Mouse (Mus musculus) limb, embryonic 10.5 days (tissue): ENCODE results near the gene Mrpl1. TPM values are rescaled to one million over a fixed set of nuclear protein-coding genes. Genes with fewer than 3 reads are reported as not detected.
A peak's percentile ranks its signal among the peaks of the same experiment; 100 is the strongest.

Experiments used
- DNase-seq: peaks from one replicate; pipeline ENCODE4 v3.0.0-alpha.2; 2017; ENCODE audit warnings: low spot score
- H3K27ac ChIP-seq: fragments of 300-500 bp; sonication (generic); 2 replicates; pipeline ENCODE4 v1.5.1; 2016; ENCODE audit warnings: mild to moderate bottlenecking
- H3K27me3 ChIP-seq: fragments of 300-500 bp; sonication (generic); 2 replicates; pipeline ENCODE4 v1.6.1; 2016; ENCODE audit warnings: low read depth, mild to moderate bottlenecking; ENCODE audit not compliant: poor library complexity, severe bottlenecking
- H3K36me3 ChIP-seq: fragments of 300-500 bp; sonication (generic); 2 replicates; pipeline ENCODE4 v1.6.1; 2016; ENCODE audit warnings: mild to moderate bottlenecking, moderate library complexity
- H3K4me1 ChIP-seq: fragments of 300-500 bp; sonication (generic); 2 replicates; pipeline ENCODE4 v1.6.1; 2016
- H3K4me3 ChIP-seq: fragments of 300-500 bp; sonication (generic); 2 replicates; pipeline ENCODE4 v1.5.1; 2016; ENCODE audit warnings: mild to moderate bottlenecking, moderate library complexity
- H3K9me3 ChIP-seq: fragments of 300-500 bp; sonication (generic); replicated peaks from 2 replicates; pipeline ENCODE4 v1.6.1; 2016; ENCODE audit warnings: mild to moderate bottlenecking
- WGBS: fragments of 180-500 bp; shearing (Covaris S2); methylation state at CpG from one replicate; pipeline ENCODE4 v1.1.7; 2016; 5-methylcytosine and 5-hydroxymethylcytosine counted together
- polyA plus RNA-seq: library from polyadenylated mRNA; unstranded; fragments of >200 nt; fragmentation: Nextera tagmentation; extraction: Ambion mirVana; gene quantifications from 2 replicates; pipeline ENCODE4 v1.2.1, GENCODE M21; 2016

Gene Mrpl1
- polyA plus RNA-seq, 1 experiment from 2014 or later: 23.7 TPM

GRCm38 (mm10) chr5:96271070-96271469 is 61.8 kb downstream of the Mrpl1 start:
- no peak overlapping the region for H3K27ac ChIP-seq
- no peaks in the 10 kb centered on the region for H3K4me1 ChIP-seq
- DNase-seq: no peak
- H3K9me3 ChIP-seq: no peaks in the 10 kb centered on the region
- H3K4me3 ChIP-seq: no peak overlapping the region
- H3K27me3 ChIP-seq: no peaks in the 10 kb centered on the region
- no peaks in the 10 kb centered on the region for H3K36me3 ChIP-seq
- 91% methylated on average over 6 of the region's 6 CpGs for WGBS

DNA sequence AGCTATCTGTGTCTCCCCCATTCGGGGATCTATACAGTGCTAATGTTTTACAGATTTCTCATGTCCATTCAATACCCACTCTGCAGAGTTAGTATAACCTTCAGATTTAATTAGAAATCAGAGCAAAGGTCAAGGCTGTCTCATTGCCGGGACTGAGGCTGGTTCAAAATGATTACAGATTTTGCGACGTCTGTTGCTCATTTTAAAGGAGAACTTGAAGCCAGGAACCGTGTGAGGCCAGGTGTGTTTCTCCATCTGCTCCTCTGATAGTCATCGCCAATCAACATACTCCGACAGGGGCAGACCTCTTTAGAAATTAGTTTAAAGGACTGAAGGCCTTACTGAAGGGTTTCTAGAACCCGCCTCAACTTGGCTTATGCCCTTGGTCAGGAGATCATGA is 96.5 kb downstream of the Mrpl1 start:
- Histone ChIP-seq H3K4me3 (no peak overlapping the region), H3K36me3 (no peaks in the 10 kb centered on the region), H3K9me3 (no peaks in the 10 kb centered on the region), H3K4me1 (peaks cover 7% of the 10 kb centered on the region), H3K27ac (no peak overlapping the region), H3K27me3 (no peaks in the 10 kb centered on the region)
- peak; percentile 31 for DNase-seq
- WGBS: 36% methylated on average over 8 of the region's 8 CpGs

GRCm38 (mm10) chr5:96306271-96306670 is 97.0 kb downstream of the Mrpl1 start:
- WGBS: 79% methylated on average over 1 of the region's 1 CpGs
- H3K36me3 ChIP-seq: no peaks in the 10 kb centered on the region
- H3K4me1 ChIP-seq: peaks cover 8% of the 10 kb centered on the region
- H3K4me3 ChIP-seq: no peak overlapping the region
- DNase-seq: no peak
- no peaks in the 10 kb centered on the region for H3K9me3 ChIP-seq
- H3K27me3 ChIP-seq: no peaks in the 10 kb centered on the region
- no peak overlapping the region for H3K27ac ChIP-seq

- Histone ChIP-seq H3K4me1 (peaks cover 14% of the 10 kb centered on the region), H3K9me3 (no peaks in the 10 kb centered on the region), H3K4me3 (no peak overlapping the region), H3K36me3 (no peaks in the 10 kb centered on the region), H3K27me3 (no peaks in the 10 kb centered on the region), H3K27ac (no peak overlapping the region)
- 82% methylated on average over 5 of the region's 5 CpGs for WGBS
- no peak for DNase-seq
Measured at GRCm38 (mm10) chr5:96306826-96307225, 97.5 kb downstream of the Mrpl1 start.

DNA sequence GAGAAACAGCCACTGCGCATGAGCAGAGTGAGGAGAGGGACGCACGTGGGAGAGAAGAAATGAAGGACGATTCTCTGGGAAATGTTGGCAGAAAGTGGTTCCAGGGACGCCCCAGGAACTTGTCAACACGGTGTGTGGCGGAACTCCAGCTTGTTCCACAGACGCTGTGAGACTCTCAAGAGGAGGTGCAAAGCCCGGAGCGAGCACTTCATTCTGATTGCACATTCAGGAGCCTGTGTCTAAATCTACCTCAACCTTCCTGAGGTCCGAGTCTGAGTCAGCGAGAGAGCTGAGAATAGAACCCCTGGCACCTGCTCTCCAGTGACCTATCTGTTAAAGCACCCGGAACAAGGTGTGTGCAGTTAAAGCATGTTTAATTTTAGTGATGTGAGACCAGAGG is 98.8 kb downstream of the Mrpl1 start:
- H3K4me3 ChIP-seq: no peak overlapping the region
- no peak for DNase-seq
- no peaks in the 10 kb centered on the region for H3K36me3 ChIP-seq
- H3K4me1 ChIP-seq: peaks cover 17% of the 10 kb centered on the region
- WGBS: 92% methylated on average over 13 of the region's 13 CpGs
- H3K9me3 ChIP-seq: no peaks in the 10 kb centered on the region
- no peak overlapping the region for H3K27ac ChIP-seq
- H3K27me3 ChIP-seq: no peaks in the 10 kb centered on the region

DNA sequence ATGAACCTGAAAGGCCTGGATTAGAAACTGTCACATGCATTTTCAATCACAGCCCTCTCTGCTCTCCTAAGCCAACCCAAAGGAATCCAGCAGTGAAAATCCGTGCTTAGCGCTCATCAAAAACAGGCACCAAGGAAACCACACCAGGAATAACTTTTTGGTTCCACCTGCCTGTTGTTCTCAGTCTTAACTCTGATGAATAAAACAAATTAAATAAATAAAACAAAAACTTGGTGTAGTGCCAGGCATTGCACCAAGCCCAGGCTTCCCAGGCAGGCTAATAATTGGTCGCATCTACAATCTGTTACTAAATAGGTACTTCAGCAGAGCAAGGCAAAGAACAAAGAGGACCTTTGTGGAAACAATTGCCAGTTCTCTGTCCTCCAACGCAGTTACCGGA is 99.4 kb downstream of the Mrpl1 start:
- WGBS: 88% methylated on average over 5 of the region's 5 CpGs
- Histone ChIP-seq H3K27me3 (no peaks in the 10 kb centered on the region), H3K4me3 (no peak overlapping the region), H3K36me3 (no peaks in the 10 kb centered on the region), H3K4me1 (peaks cover 17% of the 10 kb centered on the region), H3K27ac (no peak overlapping the region), H3K9me3 (no peaks in the 10 kb centered on the region)
- no peak for DNase-seq

GRCm38 (mm10) chr5:96309566-96309965 is 100.3 kb downstream of the Mrpl1 start:
- no peak for DNase-seq
- H3K4me1 ChIP-seq: peaks cover 17% of the 10 kb centered on the region
- no peak overlapping the region for H3K27ac ChIP-seq
- no peaks in the 10 kb centered on the region for H3K36me3 ChIP-seq
- H3K9me3 ChIP-seq: no peaks in the 10 kb centered on the region
- WGBS: 91% methylated on average over 5 of the region's 5 CpGs
- no peaks in the 10 kb centered on the region for H3K27me3 ChIP-seq
- no peak overlapping the region for H3K4me3 ChIP-seq

GRCm38 (mm10) chr5:96311677-96312076 is 102.4 kb downstream of the Mrpl1 start:
- Histone ChIP-seq H3K27ac (no peak overlapping the region), H3K4me1 (peaks cover 10% of the 10 kb centered on the region), H3K27me3 (no peaks in the 10 kb centered on the region), H3K36me3 (no peaks in the 10 kb centered on the region), H3K9me3 (no peaks in the 10 kb centered on the region), H3K4me3 (no peak overlapping the region)
- no peak for DNase-seq
- 59% methylated on average over 8 of the region's 8 CpGs for WGBS

Other genes starting within 250 kb of the Mrpl1 start
- 12.2 and 14.3 TPM in 2 replicates for gene Cnot6l, start 45.3 kb upstream of the Mrpl1 start, polyA plus RNA-seq
- 10.1 and 12.8 TPM in 2 replicates for gene Fras1, start 164.5 kb downstream of the Mrpl1 start, polyA plus RNA-seq